Mouse (Mus musculus): ENCODE results near the gene Por. TPM values are rescaled to one million over a fixed set of nuclear protein-coding genes. Genes with fewer than 3 reads are reported as not detected.

The Por gene
- polyA plus RNA-seq, 3 experiments from 2014 or later, result 21.7 to 30.1 (median 25.1) TPM

DNA sequence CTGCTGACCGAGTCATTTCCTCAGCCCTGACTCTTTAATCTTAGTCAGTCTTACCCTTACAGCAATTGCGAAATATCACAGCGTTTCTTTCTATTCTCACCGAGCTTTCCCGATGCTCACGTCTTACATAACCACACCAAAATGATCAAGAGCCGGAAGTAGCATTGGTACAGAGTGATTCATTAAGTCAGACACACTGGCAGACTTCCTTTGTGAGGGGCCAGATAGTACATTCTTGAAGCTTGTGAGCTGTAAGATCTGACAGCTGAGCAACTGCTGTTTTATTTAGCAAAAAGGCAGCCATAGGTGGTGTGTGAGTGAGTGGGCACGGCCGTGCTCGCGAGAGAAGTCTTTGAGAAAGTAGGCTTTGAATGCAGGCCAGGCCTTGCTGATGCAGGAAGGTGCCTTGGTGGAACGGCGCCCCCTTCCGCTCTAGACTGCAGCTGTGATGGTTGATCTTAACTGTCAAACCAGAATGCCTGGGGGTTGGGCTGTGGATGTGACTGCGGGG is 32.9 kb downstream of the Por start:
- ATAC-seq, result peak; percentile 92

DNA sequence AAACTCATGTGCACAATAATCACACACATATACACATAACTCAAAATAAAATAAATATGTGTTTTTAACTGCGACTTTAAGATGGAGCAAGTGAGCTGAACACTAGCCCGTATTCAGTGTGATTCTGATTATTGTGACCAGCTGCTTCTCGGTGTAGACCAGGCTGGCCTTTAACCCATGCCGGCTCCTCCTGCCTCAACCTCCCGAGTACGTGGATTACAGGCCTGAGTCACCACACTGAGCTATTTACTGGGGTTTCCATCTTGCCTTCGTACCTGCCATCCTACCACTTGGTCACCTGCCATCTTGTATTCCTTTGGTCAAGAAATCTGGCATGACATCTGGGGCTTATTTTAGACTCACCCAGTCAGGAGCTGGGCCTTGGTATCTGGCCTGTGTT is 33.6 kb downstream of the Por start:
- ATAC-seq, result no peak

DNA sequence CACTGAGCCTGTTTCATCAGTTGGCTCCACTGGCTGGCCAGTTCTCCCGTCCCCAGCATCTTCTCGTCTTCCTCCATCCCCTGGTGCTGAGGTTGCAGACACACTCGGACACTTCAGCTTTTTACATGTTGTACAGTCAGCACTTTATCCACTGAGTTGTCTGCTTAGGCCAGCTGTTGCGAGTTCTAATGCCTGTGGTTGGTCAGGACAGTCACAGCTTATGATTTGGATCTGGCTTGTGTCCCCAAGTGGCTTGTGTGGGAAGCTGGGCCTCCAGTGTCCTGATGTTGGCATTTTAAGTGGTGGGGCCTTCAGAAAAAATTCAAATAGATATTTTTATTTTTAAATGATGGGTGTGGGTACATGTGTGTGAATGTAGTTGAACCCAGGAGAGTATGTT is 35.5 kb downstream of the Por start:
- no peak for ATAC-seq

DNA sequence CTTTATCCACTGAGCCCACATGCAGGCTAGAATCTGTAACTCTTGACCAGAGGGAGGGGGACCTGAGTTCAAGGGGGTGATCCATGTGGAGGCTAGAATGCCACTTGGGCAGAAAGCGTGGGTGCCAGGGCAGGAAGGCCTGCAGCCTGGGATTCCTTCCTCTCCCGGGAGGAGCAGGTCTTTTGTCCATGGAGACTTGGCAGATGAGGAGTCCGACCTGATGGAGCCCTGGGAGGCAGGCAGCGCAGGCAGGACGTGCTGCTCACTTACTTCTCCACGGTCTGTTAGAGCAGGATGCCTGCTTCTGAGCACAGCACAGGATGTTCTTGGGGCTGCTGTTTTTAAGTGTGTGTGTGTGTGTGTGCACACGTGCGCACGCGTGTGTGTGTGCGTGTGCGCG is 37.2 kb downstream of the Por start:
- ATAC-seq, result no peak

DNA sequence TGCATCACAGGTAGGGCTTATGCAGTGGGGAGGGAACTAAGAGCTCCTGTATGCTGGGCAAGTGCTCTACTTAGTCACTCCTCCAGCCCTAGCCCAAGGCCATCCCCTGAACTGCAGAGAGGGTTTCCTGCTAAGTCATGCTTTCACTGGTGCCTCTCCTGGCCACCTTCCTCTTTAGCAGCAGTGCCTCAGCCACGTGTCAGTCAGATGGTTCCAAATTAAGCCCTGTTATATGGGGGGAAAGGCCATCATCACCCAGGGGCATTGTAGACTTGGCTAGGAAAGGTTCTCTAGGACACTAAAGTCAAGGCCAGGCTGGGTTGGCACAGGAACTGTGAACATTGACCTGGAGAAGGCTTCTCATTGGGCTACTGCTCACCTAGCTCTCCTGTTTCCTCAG is 38.0 kb downstream of the Por start:
- ATAC-seq, result no peak

DNA sequence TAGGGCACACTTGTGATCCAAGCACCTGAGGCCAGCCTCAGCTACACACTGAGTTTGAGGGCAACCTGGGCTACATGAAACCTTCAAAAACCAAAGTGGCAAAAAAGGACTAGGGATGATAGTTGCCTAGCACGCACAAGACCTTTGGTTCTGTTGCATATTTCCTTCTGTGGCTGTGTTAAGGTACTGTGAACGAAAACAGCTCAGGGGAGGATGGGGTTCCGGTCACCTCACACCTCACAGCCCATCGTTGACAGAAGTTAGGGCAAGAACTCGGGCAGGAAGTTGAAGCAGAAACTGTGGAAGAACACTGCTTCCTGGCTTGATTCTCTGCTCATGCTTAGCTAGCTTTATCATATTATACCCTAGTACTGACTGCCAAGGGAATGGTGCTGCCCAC is 39.9 kb downstream of the Por start:
- ATAC-seq, result no peak

DNA sequence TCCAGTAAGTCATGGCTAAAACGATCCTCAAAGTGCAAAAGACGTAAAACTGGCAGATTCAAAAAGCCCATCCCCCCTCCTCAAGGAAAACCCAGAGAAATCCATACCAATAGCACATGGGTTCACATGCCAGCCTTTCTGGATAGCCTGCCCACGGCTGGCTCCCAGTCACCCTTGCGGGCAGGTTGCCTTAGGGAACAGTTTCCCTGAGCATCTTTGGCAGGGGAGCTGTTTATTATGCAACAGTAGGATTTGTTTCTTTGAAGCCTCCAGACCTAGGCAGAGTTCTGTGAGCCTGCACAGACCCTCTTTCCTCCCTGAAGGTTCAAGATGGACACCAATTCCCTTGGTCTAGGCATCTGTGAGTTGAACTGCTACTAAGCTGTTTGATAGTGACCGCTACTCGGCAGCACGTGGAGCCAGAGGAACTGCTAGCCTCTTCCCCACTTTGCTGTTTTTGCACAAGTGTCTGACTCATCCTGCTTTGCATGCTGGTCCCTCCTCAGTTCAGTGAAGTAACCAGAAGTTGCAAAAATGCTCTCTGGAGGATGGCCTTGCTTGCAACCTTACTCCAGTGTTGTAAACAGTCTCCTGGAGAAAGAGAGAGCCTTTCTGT is 40.9 kb downstream of the Por start:
- no peak for ATAC-seq

DNA sequence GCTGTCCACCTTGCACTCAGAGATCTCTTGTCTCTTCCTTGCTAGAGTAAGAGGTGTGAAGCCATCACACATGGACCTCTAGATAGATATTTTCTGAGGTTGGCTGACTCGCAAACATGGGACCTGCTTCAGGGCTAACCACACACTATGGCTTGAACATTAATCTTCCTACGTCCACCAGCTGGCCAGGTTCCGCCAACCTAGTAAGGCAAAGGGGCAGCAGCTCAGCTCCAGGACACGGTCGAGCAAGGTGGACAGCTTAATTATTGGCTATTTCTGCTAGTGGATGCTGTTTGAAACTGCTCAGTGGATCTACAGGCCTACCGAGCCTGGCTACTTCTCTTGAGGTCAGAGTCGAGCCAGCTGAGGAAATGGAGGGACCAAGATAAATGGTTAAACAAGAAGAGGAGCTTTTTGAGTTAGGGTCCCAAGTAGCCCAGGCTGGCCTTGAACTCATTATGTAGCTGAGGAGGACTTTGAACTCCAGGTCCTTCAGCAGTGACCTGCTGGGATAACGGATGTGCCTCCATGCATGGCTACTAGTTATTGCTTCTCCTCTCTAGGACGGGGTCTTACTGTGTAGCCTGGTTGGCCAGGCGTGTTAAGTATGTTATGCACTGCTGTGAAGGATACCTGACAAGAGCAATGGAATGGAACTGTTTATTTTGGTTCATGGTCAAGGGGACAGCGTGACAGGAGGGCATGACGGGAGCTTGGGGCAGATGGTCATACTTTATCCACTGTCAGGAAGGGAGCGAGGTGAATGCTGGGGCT is 41.9 kb downstream of the Por start:
- no peak for ATAC-seq

DNA sequence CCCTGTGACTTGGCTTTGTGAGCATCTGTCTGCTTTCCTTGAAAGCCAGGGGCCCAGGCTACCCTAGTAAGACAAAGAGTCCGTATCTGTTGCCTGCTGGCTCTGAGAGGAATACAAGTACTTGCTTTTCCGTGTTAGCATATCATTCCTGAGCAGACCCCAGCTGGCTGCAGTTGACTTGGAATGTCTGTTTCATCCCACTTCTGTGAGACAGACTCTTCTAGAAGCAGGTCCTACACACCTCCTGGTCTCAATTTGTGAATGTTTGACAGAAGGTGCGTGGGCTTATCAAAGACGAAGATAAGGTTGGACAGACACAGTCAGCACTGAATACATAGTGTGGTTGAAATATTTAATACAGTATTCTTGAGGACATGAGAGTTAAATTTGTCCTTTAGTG is 43.0 kb downstream of the Por start:
- no peak for ATAC-seq

DNA sequence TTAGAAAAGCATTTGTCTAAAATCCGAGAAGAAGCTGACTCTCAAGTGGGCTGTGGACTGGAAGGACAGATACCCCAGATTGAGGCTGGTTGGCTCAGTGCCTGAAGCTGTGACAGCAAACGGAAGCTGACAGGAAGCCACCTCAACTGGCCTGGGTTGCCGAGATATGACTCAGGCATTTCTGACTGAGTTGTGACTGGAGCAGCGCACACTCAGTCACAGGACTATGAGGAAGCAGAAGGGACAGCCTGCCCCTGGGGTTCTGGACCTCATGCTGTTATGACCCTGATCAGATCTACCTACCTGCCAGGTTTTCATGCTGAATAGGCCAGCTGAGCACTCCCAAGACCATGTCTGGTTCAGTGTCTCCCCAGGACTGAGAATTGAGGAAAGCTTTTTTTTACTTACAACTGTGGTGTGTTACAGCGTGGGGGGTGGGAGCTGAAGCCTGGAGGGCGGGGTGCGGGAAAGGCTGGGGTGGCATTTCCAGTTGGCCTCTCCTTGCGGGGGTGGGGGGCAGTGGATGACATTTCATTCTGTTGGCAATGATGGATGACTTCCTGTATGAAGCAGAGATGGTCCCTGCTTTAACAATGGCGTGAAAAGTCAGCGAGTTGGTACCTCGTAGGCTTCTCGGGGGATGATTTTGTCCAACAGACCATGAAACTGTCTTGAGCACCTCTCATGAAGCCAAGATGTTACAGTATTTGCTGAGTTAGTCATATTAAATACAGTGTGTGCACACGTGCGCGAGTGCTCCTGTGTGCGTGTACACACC is 43.8 kb downstream of the Por start:
- peak; percentile 94 for ATAC-seq

DNA sequence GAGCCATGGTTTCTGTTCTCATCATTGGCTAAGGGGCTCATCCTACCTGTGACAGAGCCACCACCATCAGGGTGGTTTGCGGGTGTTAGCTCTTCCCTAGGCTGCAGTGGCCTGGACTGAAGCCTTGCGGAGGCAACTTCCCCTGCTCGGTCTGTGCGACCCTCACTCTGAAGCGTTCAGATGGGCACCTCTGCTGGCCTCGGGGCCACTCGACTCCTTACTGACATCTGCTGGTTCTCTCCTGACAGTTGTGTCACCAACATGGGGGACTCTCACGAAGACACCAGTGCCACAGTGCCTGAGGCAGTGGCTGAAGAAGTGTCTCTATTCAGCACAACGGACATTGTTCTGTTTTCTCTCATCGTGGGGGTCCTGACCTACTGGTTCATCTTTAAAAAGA is 45.8 kb downstream of the Por start:
- no peak for ATAC-seq

DNA sequence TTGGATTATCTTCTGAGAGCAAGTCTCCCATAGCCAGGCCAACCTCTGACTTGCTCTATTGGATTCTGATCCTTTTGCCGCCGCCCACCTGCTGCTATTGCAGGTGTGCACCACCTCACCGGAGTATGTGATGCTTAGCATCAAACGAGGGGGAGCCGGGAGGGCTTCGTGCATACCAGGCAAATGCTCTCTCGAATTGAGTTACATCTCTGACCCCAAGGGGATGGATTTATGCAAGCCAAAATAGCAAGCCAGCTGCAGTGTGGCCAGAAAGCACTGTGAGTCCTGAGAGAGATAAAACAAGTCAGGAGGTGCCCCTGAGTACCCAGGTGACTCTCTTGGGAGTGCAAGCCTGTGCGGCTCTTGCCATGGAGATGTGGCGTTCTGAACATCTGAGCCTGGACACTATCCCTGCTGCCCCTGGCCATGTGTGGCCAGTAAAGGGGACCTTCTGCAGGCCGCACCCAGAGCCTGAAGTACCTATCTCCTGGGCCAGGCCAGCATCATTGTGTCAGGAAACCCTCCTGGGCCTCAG is 49.8 kb downstream of the Por start:
- ATAC-seq, result no peak

DNA sequence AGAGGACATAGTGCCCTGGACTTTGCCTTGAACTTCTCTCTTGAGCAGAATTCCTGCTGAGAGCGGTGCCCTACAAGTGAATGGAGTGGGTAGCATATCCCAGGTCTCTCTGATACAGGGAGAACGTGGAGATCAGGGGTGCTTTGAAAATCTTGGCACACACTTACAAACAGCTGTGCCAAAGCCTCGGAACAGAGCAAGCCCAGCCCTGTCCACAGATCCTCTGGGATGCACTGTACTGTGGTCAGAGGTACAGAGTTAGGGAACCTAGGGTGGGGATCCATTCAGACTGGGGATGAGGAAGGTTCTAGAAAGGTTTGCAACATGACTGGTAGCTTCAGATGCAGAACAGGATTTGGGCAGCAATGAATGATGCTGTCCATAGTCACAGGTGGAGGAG is 50.3 kb downstream of the Por start:
- no peak for ATAC-seq

DNA sequence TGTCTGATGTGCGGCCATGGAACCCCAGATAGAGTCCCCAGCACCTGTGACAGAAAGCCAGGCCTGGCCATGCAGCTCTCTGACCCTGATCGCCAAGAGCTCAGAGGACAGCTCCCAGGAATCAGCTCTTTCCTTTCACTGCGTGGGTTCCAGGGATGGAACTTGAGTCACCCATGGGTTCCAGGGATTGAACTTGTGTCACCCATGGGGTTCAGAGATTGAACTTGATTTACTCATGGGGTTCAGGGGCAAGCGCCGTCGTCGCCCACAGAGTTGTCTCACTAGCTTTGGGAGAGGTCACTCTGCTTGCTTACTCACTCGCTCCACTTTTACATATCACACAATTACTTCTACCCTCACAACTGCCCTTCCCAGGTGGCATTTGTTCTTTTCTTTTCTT is 51.2 kb downstream of the Por start:
- no peak for ATAC-seq

DNA sequence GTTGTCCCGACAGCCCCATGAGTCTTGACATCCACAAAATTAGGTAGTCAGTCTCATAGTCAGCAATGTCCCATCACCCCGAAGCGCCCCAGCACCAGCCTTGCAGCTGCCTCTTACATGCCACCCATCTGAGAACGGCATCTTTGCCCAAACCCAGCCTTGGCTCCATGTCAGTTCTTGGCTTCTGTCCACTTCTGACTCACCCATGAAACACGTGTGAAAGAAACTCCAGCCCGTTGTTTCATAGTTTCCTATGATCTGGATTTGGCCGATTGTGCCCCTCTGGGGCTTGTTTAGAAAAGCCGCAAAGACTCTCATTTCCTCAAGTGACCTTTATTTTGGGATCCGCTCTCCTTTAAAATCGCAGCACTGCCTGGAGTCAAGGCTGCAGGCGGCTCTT is 52.3 kb downstream of the Por start:
- ATAC-seq, result no peak

DNA sequence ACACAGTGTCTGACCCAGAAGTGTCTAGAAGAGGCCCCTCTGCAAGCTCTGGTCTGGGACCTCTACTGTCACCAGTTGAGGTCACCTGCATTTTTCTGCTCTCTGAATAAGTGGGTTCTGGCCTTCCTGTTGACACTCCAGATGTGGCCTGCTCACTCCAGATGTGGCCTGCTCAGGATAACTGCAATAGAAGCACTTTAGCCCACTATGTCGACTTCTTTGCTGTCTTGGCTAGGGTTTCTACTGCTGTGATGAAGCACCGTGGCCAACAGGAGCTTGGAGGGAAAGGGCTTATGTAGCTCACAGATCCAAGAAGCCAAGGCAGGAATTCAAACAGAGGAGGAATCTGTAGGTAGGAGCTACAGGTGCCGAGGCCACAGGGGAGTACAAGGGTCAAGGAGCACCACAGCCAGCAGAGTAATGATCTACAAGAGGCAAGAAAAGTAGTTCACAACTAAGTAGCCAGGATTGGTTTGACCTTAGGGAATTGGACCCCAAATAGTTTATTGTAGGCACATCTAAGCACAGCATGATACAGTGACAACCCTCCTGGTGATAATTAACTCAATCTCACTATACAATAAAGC is 53.4 kb downstream of the Por start:
- no peak for ATAC-seq

DNA sequence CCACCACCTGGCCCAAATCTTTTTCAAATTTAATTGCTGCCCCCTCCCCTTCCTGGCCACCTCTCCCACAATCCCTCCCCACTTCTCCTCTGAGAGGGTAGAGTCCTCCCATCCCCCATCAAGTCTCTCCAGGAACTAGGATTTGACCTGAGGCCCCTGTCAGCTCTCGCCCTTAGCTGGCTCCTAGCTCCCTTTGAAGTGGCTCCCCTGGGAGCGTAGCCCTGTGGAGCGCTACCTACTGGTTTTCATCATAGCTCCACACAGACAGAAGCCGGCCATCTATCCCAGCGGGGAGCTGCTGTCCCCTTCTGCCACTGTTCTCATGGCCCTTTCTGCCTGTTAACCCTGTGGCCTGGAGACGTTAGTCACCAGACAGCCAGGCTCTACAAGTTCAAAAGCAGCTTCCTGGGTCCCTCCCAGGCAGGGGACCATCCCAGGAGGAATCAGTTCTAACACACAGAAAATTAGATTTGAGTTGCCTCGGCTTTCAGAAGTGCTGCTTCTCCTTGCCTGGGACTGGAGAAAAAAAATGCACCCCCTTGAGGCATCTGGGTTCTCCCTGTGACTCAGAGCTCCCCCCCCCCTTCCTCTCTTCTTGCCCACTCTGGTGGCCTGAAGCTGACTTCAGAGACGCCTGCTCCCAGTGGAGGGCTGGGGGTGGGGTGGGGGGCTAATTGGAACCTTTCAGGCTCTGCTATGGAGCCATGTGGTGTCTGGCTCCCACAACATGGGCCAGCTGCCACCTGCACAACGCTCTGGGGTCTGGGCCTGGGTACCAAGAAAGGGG is 54.9 kb downstream of the Por start:
- ATAC-seq, result no peak

DNA sequence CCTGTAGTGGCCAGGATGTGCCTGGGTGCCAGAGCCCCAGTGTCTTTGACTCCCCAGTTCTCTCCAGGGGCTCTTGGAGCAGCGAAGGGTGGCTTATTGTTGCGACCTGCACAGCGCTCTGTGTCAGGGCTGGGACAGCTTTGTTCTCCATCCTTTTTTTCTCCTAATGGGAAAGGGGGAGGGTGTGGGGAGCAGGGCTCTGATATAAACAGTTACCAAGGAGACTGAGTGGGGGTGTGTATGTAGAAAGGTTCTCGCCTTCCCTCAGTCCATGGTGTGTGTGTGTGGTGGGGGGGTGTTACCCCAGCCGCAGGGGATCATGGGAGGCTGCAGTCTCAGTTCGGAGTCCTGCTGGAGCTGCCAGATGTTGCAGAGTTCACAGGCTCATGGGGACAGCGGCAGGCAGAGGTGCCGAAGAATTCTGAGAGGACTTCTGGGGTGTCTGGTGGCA is 55.6 kb downstream of the Por start:
- no peak for ATAC-seq

DNA sequence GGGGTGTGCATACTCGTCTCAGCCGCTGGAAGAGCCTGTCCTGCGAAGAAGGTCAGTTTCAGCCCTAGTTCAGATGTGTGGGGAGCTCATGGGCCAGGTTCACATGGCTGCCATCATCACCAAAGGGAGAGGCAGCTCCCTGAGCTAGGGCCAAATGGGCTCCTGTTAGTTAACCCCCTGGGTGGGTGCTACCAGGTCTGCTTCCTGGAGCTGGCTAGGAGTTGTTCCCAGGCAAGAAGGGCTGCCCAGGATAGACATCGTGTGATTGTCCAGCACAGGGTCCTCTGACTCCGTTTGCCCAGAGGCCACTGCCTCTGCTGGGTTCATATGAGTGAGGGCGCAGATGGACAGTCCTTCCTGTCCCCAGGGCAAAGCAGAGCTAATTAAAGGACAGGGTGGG is 56.2 kb downstream of the Por start:
- no peak for ATAC-seq

DNA sequence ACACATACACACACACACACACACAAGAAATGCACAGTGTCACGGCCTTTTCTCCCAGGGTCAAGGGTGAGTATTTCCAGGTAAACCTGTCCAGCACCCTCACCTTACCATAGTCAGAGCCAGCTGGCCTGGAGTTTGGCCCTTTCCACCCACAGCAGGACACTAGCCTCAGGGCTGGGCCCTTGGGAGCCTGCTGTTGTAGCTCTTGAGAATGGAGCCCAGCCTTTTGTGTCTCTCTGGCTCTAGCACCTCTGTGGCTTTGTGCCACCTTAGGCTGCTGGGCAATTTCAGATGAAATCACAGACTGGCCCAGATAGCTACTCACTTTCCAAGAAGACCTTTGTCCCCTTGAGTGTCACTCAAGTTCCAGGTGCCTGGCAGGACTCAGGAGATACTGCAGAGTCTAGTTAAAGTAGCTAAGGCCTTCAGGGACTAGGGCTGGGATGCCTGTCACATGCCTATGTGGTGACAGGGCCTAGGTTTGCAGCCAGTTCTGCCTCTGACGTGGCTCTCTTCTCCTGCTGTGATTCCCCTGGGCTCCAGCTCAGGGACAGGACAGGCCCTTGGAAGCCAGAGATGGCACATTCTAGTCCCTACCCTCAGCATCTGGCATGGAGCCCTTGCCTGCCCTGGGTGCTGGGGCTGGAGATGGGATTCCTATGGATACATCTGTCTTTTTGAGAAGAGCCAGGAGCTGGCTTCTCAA is 57.0 kb downstream of the Por start:
- ATAC-seq, result no peak

DNA sequence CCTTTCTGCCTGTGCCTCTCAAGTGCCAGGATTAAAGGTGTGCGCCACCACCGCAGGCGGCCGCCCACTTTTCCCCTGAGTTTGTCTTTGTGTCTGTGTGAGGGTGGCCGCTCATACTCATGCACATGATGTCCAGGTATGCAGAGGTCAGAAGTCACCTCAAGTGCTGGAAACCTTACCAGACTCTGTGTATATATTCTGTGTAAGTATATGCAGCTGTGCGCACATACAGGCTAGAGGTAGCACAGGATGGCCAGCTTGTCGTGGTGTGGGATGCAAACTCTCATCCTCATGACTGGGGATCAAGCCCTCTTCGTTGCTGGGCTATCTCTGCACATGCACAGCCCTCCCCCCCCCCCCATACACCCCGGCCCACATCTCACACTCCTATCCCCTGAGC is 58.0 kb downstream of the Por start:
- ATAC-seq, result no peak
